Comparison of ENCODE assay signal across 13 mouse cellular contexts in genomic region chr6:87281771-87282170, GRCm38 (mm10). TPM values are rescaled to one million over a fixed set of nuclear protein-coding genes. Genes with fewer than 3 reads are reported as not detected.
DNase-seq lines count a peak whose midpoint lies in the region; ATAC-seq and TF ChIP-seq lines count a peak whose summit lies in the region.
"Had no signal": no experiment of that assay in that cellular context is flagged by ENCODE, and none has a peak within 500 bp of the region (broad histone marks: within the 10 kb centered on the region; RNA-seq: fewer than 3 reads in every experiment).

No protein-coding gene starts in this region.

- peaks cover 1% of the 10 kb centered on the region; the same call in 1 of the 2 replicates for H3K4me1 ChIP-seq in heart, adult 2 months (ENCODE audit: control insufficient read depth, insufficient read depth, low read length)
- H3K4me1 ChIP-seq in limb, embryonic 15.5 days = peaks cover 49% of the 10 kb centered on the region
- peaks cover 27% of the 10 kb centered on the region for H3K4me1 ChIP-seq in limb, embryonic 10.5 days
- peaks cover 12% of the 10 kb centered on the region for H3K4me1 ChIP-seq in stomach, postnatal 0 days (replicated peaks; ENCODE audit: control insufficient read depth, insufficient read depth)

- no peak overlapping the region for H3K9ac ChIP-seq in heart, adult 2 months (ENCODE audit: low read depth, low read length)
- H3K9ac ChIP-seq in limb, embryonic 15.5 days = no peak overlapping the region
- H3K9ac ChIP-seq in stomach, postnatal 0 days (ENCODE audit: low read length) = no peak overlapping the region
- H3K9ac ChIP-seq: hindbrain, embryonic 14.5 days; limb, embryonic 12.5 days had no signal

- no peak overlapping the region for H3K27ac ChIP-seq in heart, adult 2 months
- peak overlapping the region; percentile 18; the same call in 1 of the 2 replicates for H3K27ac ChIP-seq in limb, embryonic 15.5 days
- H3K27ac ChIP-seq in limb, embryonic 10.5 days = no peak overlapping the region
- H3K27ac ChIP-seq in stomach, postnatal 0 days (replicated peaks) = no peak overlapping the region; the same call in 1 of the 2 replicates
- H3K27ac ChIP-seq: forebrain, embryonic 10.5 days; hindbrain, embryonic 14.5 days had no signal

- 84% methylated on average over 4 of the region's 4 CpGs for WGBS in heart, adult 2 months
- 80% methylated on average over 4 of the region's 4 CpGs for WGBS in limb, embryonic 15.5 days
- 93% methylated on average over 4 of the region's 4 CpGs for WGBS in limb, embryonic 10.5 days
- 73% methylated on average over 4 of the region's 4 CpGs for WGBS in stomach, postnatal 0 days

- no peaks in the 10 kb centered on the region for H3K9me3 ChIP-seq in limb, embryonic 15.5 days
- no peaks in the 10 kb centered on the region for H3K9me3 ChIP-seq in limb, embryonic 10.5 days (replicated peaks)
- H3K9me3 ChIP-seq in stomach, postnatal 0 days (ENCODE audit: control insufficient read depth, low read length) = no peaks in the 10 kb centered on the region
- H3K9me3 ChIP-seq: forebrain, embryonic 10.5 days had no signal

- no peak for DNase-seq in heart, adult 2 months
- no peak for DNase-seq in heart, postnatal 14 days
- DNase-seq in limb, embryonic 10.5 days (ENCODE audit: low spot score) = no peak
- peak; percentile 30 for DNase-seq in thymus, postnatal 0 days (ENCODE audit: low spot score)
- DNase-seq in thymus, postnatal 10 days (ENCODE audit: low spot score in 2 of 2) = no peak
- DNase-seq in stomach, postnatal 0 days (ENCODE audit: low spot score) = no peak
- DNase-seq in left cerebral cortex, adult 8-10 months (ENCODE audit: low spot score in 2 of 2) = no peak
- DNase-seq: cerebellum, adult 11-12 months had no signal

- ATAC-seq in limb, embryonic 15.5 days (ENCODE audit: insufficient number of reproducible peaks, low FRiP score, low TSS enrichment, low read depth) = no peak
- no peak for ATAC-seq in stomach, postnatal 0 days (ENCODE audit: low FRiP score, low TSS enrichment)

- no peak overlapping the region for H3K4me3 ChIP-seq in heart, adult 2 months
- H3K4me3 ChIP-seq in limb, embryonic 15.5 days = no peak overlapping the region
- no peak overlapping the region for H3K4me3 ChIP-seq in limb, embryonic 10.5 days
- H3K4me3 ChIP-seq in stomach, postnatal 0 days (ENCODE audit: low read depth, low read length) = no peak overlapping the region
- H3K4me3 ChIP-seq: forebrain, embryonic 10.5 days; limb, embryonic 12.5 days; megakaryocyte, embryonic 14.5 days had no signal

- intact Hi-C loops in heart, adult 2 months (cut with DNase I) = no loop called here
- intact Hi-C loops in heart, postnatal 14 days (cut with DNase I) = no loop called here

- no peak for TF ChIP-seq POLR2A in heart, adult 2 months (IDR thresholded peaks at IDR 0.05; ENCODE audit: insufficient read depth, low read depth, low read length)

- H3K36me3 ChIP-seq in heart, adult 2 months (ENCODE audit: control insufficient read depth, insufficient read depth, low read length) = no peaks in the 10 kb centered on the region
- H3K36me3 ChIP-seq in limb, embryonic 15.5 days = peaks cover 58% of the 10 kb centered on the region
- H3K36me3 ChIP-seq in limb, embryonic 10.5 days = peaks cover 57% of the 10 kb centered on the region
- H3K36me3 ChIP-seq in stomach, postnatal 0 days (ENCODE audit: control insufficient read depth, insufficient read depth, low read length) = no peaks in the 10 kb centered on the region; the same call in 1 of the 2 replicates

- H3K79me2 ChIP-seq in heart, adult 2 months (replicated peaks; ENCODE audit: control insufficient read depth, insufficient read depth, low read length) = no peaks in the 10 kb centered on the region

- no peak for TF ChIP-seq EP300 in heart, adult 2 months (IDR thresholded peaks at IDR 0.05; ENCODE audit: insufficient read depth, low read depth, low read length)
- no peak for TF ChIP-seq EP300 in stomach, postnatal 0 days (optimal IDR thresholded peaks at IDR 0.05)

- peak; percentile 23 for TF ChIP-seq CTCF in heart, adult 2 months (IDR thresholded peaks at IDR 0.05)
- TF ChIP-seq CTCF in stomach, postnatal 0 days (IDR thresholded peaks at IDR 0.05; ENCODE audit: low read depth) = peak; percentile 69

- H3K4me2 ChIP-seq in limb, embryonic 15.5 days = no peak overlapping the region
- H3K4me2 ChIP-seq in stomach, postnatal 0 days (replicated peaks; ENCODE audit: low read depth) = no peak overlapping the region
- H3K4me2 ChIP-seq: hindbrain, embryonic 14.5 days; limb, embryonic 12.5 days had no signal

- H3K27me3 ChIP-seq in heart, adult 2 months (ENCODE audit: control insufficient read depth, insufficient read depth, low read length) = no peaks in the 10 kb centered on the region
- H3K27me3 ChIP-seq in limb, embryonic 15.5 days = no peaks in the 10 kb centered on the region
- H3K27me3 ChIP-seq in limb, embryonic 10.5 days (ENCODE audit: low read depth, poor library complexity, severe bottlenecking) = no peaks in the 10 kb centered on the region
- no peaks in the 10 kb centered on the region for H3K27me3 ChIP-seq in stomach, postnatal 0 days (ENCODE audit: control insufficient read depth, insufficient read depth, low read length)
- H3K27me3 ChIP-seq: limb, embryonic 12.5 days had no signal

RNA-seq across cellular contexts. Expression of gene Antxr1, which starts 53.9 kb away (rescaled TPM):
- 1 to 10 TPM; 6.5 to 8.5 TPM for total RNA-seq in heart, adult 2 months (2021)
- 4.8 and 7.1 TPM in 2 replicates for polyA plus RNA-seq in heart, adult 2 months (2012; rRNA removed)
- 10 to 100 TPM; 19.4 to 19.5 TPM for total RNA-seq in heart, postnatal 14 days (2021)
- 19.1 and 21.7 TPM in 2 replicates for polyA plus RNA-seq in limb, embryonic 15.5 days (2015; fragmentation: Nextera tagmentation; extraction: Ambion mirVana)
- 7.0 and 9.5 TPM in 2 replicates for polyA plus RNA-seq in limb, embryonic 10.5 days (2016; fragmentation: Nextera tagmentation; extraction: Ambion mirVana)
- polyA plus RNA-seq in thymus, postnatal 0 days (2015; fragmentation: Nextera tagmentation; extraction: Ambion mirVana) = 0.61 and 0.75 TPM in 2 replicates
- polyA plus RNA-seq in stomach, postnatal 0 days (2015; fragmentation: Nextera tagmentation; extraction: Ambion mirVana) = 5.9 and 6.9 TPM in 2 replicates
- total RNA-seq in left cerebral cortex, adult 8-10 months (2022) = 10 to 100 TPM; 15.7 to 18.7 (median 16.2) TPM
